Mouse (Mus musculus) T-cell, adult 2 months (primary cell): ENCODE measurements around the gene Xcl1.
A peak's percentile ranks its signal among the peaks of the same experiment; 100 is the strongest.

Experiments
- DNase-seq: peaks from one replicate; pipeline ENCODE4 v3.0.0; 2022; ENCODE audit warnings: low spot score

Xcl1 gene

DNA sequence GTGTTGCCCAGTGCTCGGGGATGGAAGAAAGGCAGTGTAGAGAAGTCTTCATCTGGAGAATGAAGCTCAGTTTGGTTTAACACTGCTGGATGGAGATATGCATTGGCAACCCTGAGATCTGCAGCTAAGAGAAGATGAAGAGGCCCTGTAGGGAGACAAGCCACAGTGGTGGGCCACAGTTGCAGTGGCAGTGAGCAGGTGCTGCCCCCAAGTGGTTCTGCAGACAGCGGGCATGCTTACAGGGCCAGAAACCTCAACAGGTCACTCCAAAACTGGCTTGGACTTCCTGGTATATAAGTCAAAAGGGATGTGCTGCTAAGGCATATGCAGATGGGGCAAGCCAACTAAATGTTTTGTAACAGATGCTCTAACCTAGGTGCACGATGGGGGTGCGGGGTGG, 30.3 kb downstream of the Xcl1 start:
- peak; percentile 46 for DNase-seq

DNA sequence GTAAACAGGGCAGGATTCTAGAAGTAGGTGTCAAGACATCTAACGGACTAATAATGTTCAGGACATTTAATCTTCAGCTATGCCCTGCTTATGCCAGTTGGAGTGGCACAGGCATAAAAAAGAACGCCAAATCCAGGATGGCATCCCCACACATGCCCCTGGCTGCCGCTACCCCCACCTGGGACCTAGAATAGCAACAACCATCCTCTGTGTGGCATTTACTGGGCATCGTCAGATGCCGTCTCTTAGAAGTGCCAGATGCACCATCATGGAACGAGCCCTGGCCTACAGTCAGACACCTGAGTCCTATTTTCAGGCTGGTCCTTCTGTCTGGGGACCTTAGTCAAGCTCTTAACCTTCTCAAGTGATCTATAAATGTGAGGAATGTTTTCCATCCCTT, 34.6 kb downstream of the Xcl1 start:
- DNase-seq, result no peak

GRCm38 (mm10) chr1:164900226-164900625, 35.1 kb downstream of the Xcl1 start:
- DNase-seq, result no peak

DNA sequence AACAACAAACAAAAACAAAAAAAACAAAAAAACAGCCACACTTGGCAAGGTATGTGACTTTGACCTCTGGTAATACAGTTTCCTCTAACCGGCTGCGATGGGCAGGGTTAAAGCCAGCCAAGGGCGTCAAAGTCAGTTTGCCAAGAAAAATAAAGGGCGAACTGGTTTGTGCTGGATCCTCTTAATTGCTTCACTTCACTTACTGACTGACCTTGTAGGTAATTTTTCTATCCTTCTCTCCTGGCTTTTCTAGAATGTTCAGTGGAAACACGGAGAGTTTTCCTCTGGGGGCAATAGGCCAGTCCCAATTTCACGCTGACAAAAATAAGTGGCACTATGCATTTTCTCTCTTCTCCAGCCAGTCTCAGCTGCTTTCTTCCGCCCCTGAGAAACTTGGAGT, 35.8 kb downstream of the Xcl1 start:
- no peak for DNase-seq

DNA sequence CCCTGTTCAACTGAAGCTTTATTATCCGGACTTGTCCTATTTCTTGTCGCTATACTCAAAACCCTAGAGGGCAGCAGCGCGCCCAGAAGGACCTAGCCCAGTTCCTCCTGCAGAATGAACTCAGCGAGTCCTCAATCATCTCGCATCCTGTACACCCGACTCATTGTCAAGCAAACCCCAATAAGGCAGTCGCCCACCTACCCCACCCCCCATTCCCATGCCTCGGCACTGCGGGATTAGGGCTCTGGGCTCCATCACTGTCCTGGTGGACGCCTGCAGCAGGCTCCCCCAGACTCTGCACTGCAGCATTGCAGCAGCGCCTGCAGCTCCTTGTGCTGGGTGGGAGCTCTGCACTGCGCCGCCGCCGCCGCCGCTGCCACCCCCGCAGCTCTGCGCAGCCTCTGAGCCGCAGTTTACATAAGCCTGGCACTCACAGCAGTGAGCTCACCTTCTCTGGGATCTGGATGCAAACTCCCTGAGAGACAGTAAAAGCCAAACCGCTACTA, 36.4 kb downstream of the Xcl1 start:
- DNase-seq, result peak; percentile 71

GRCm38 (mm10) chr1:164897163-164897817, 38.0 kb downstream of the Xcl1 start:
- no peak for DNase-seq

- no peak for DNase-seq
These were observed 38.8 kb downstream of the Xcl1 start for GRCm38 (mm10) chr1:164896211-164897145.

DNA sequence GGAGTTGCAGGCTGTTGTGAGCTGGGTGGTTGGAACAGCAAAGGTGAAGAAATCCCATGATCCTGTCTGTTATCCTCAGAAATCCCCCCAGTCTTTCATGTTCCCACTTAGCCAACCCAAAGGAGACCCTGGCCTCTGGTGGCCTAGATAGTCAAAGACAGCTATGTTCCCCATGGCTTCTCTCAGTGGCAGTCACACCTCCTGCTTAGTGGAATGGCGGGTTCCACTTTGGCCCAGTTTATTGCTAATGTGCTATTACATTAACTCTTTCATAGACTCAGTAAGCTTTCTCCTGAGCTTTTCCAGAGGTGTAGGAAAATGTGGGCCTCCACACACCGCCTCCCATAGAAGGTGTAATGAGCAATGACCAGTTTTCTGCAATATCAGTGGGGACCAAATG, 39.5 kb downstream of the Xcl1 start:
- no peak for DNase-seq

GRCm38 (mm10) chr1:164890366-164890765, 45.0 kb downstream of the Xcl1 start:
- no peak for DNase-seq

GRCm38 (mm10) chr1:164888563-164888962, 46.8 kb downstream of the Xcl1 start:
- DNase-seq, result peak; percentile 13

DNA sequence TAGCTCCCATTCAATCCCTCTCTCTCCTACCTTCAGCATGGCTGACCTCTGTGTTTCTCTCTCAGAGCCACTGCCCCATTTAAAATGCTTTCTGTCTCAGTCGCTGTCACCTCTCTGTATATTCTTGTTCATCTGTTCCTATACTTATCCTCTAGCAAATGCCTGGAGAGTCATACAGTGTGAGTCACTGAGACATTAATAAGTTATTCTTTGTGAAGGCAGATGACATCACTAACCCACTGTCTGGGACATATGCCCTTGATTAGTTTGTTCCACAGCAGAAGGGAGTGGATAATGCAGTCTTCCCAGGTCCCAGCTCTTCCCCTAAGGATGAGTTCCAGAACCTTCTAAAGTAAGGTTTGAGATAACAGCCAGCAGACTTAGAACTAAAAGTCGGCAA, 47.6 kb downstream of the Xcl1 start:
- no peak for DNase-seq

GRCm38 (mm10) chr1:164881891-164882290, 53.4 kb downstream of the Xcl1 start:
- DNase-seq, result peak; percentile 20
